Mouse (Mus musculus) embryonic facial prominence, embryonic 13.5 days (tissue): ENCODE results near the gene Trappc10. TPM values are rescaled to one million over a fixed set of nuclear protein-coding genes. Genes with fewer than 3 reads are reported as not detected.

Experiments
- ATAC-seq: fragments of 200-750 bp; cut with Nextera tagmentation; 2 replicates; pipeline ENCODE4 v1.8.0; 2017; ENCODE audit warnings: low read depth; ENCODE audit not compliant: insufficient number of reproducible peaks, insufficient read depth, low FRiP score, low TSS enrichment
- H3K27ac ChIP-seq: fragments of 300-500 bp; sonication (generic); 2 replicates; pipeline ENCODE4 v1.5.1; 2015; ENCODE audit warnings: moderate library complexity, mild to moderate bottlenecking, inconsistent platforms
- H3K27me3 ChIP-seq: fragments of 300-500 bp; sonication (generic); 2 replicates; pipeline ENCODE4 v1.6.1; 2015; ENCODE audit warnings: mild to moderate bottlenecking, inconsistent platforms
- H3K36me3 ChIP-seq: fragments of 300-500 bp; sonication (generic); 2 replicates; pipeline ENCODE4 v1.6.1; 2015; ENCODE audit warnings: mild to moderate bottlenecking, inconsistent platforms
- H3K4me1 ChIP-seq: fragments of 300-500 bp; sonication (generic); 2 replicates; pipeline ENCODE4 v1.6.1; 2015; ENCODE audit warnings: inconsistent platforms
- H3K4me2 ChIP-seq: fragments of 300-500 bp; sonication (generic); 2 replicates; pipeline ENCODE4 v1.6.1; 2015; ENCODE audit warnings: moderate library complexity, mild to moderate bottlenecking, inconsistent platforms
- H3K4me3 ChIP-seq: fragments of 300-500 bp; sonication (generic); 2 replicates; pipeline ENCODE4 v1.5.1; 2015; ENCODE audit warnings: mild to moderate bottlenecking, inconsistent platforms
- H3K9ac ChIP-seq: fragments of 300-500 bp; sonication (generic); 2 replicates; pipeline ENCODE4 v1.6.1; 2015; ENCODE audit warnings: mild to moderate bottlenecking, inconsistent platforms
- H3K9me3 ChIP-seq: fragments of 300-500 bp; sonication (generic); 2 replicates; pipeline ENCODE4 v1.6.1; 2016; ENCODE audit warnings: inconsistent platforms
- WGBS: fragments of 180-500 bp; shearing (Covaris S2); methylation state at CpG from one replicate; pipeline ENCODE4 v1.1.7; 2015; ENCODE audit warnings: mixed read lengths; 5-methylcytosine and 5-hydroxymethylcytosine counted together
- polyA plus RNA-seq: library from polyadenylated mRNA; unstranded; fragments of >200 nt; fragmentation: Nextera tagmentation; extraction: Ambion mirVana; gene quantifications from 2 replicates; pipeline ENCODE4 v1.2.1, GENCODE M21; 2015

Trappc10 gene
- polyA plus RNA-seq, 1 experiment from 2014 or later = 12.0 TPM

- Histone ChIP-seq H3K27ac (no peak overlapping the region), H3K9me3 (no peaks in the 10 kb centered on the region), H3K9ac (no peak overlapping the region), H3K4me3 (no peak overlapping the region), H3K4me2 (no peak overlapping the region), H3K27me3 (no peaks in the 10 kb centered on the region), H3K36me3 (peaks cover 71% of the 10 kb centered on the region), H3K4me1 (no peaks in the 10 kb centered on the region)
- 85% methylated on average over 9 of the region's 9 CpGs for WGBS
- no peak for ATAC-seq
These were observed 36.0 kb upstream of the Trappc10 start for GRCm38 (mm10) chr10:78280486-78280885.

GRCm38 (mm10) chr10:78279210-78279609, 34.8 kb upstream of the Trappc10 start:
- H3K27ac ChIP-seq = no peak overlapping the region
- H3K9ac ChIP-seq = no peak overlapping the region
- no peak overlapping the region for H3K4me3 ChIP-seq
- no peaks in the 10 kb centered on the region for H3K4me1 ChIP-seq
- ATAC-seq = 0 out of 2 replicates have a peak, but pooled peaks have one; percentile 49
- no peaks in the 10 kb centered on the region for H3K27me3 ChIP-seq
- no peak overlapping the region for H3K4me2 ChIP-seq
- no peaks in the 10 kb centered on the region for H3K9me3 ChIP-seq
- 50% methylated on average over 8 of the region's 8 CpGs for WGBS
- H3K36me3 ChIP-seq = peaks cover 74% of the 10 kb centered on the region

- Histone ChIP-seq H3K9me3 (no peaks in the 10 kb centered on the region), H3K36me3 (peaks cover 73% of the 10 kb centered on the region), H3K4me1 (no peaks in the 10 kb centered on the region), H3K27me3 (no peaks in the 10 kb centered on the region), H3K9ac (no peak overlapping the region), H3K4me2 (no peak overlapping the region), H3K4me3 (no peak overlapping the region), H3K27ac (no peak overlapping the region)
- ATAC-seq = no peak
- 76% methylated on average over 3 of the region's 3 CpGs for WGBS
These were observed 33.4 kb upstream of the Trappc10 start for GRCm38 (mm10) chr10:78277835-78278234.

GRCm38 (mm10) chr10:78276242-78276641, 31.8 kb upstream of the Trappc10 start:
- ATAC-seq = no peak
- H3K4me2 ChIP-seq = no peak overlapping the region
- H3K4me3 ChIP-seq = no peak overlapping the region
- H3K27me3 ChIP-seq = no peaks in the 10 kb centered on the region
- H3K9me3 ChIP-seq = no peaks in the 10 kb centered on the region
- H3K9ac ChIP-seq = no peak overlapping the region
- H3K27ac ChIP-seq = no peak overlapping the region
- peaks cover 73% of the 10 kb centered on the region for H3K36me3 ChIP-seq
- WGBS = 85% methylated on average over 4 of the region's 4 CpGs
- H3K4me1 ChIP-seq = no peaks in the 10 kb centered on the region

- peaks cover 59% of the 10 kb centered on the region for H3K36me3 ChIP-seq
- no peak for ATAC-seq
- H3K4me1 ChIP-seq = no peaks in the 10 kb centered on the region
- H3K4me2 ChIP-seq = no peak overlapping the region
- no peak overlapping the region for H3K4me3 ChIP-seq
- no peaks in the 10 kb centered on the region for H3K9me3 ChIP-seq
- WGBS = 38% methylated on average over 8 of the region's 9 CpGs
- no peak overlapping the region for H3K9ac ChIP-seq
- no peaks in the 10 kb centered on the region for H3K27me3 ChIP-seq
- no peak overlapping the region for H3K27ac ChIP-seq
These were observed 28.5 kb upstream of the Trappc10 start for GRCm38 (mm10) chr10:78272932-78273331.

GRCm38 (mm10) chr10:78265881-78266280, 21.4 kb upstream of the Trappc10 start:
- Histone ChIP-seq H3K9ac (no peak overlapping the region), H3K4me1 (no peaks in the 10 kb centered on the region), H3K27me3 (no peaks in the 10 kb centered on the region), H3K9me3 (no peaks in the 10 kb centered on the region), H3K4me3 (no peak overlapping the region), H3K36me3 (peaks cover 3% of the 10 kb centered on the region), H3K4me2 (no peak overlapping the region), H3K27ac (no peak overlapping the region)
- no peak for ATAC-seq
- WGBS = 61% methylated on average over 3 of the region's 3 CpGs

GRCm38 (mm10) chr10:78264735-78265134, 20.3 kb upstream of the Trappc10 start:
- no peak overlapping the region for H3K4me3 ChIP-seq
- WGBS = 83% methylated on average over 3 of the region's 3 CpGs
- no peaks in the 10 kb centered on the region for H3K36me3 ChIP-seq
- H3K4me1 ChIP-seq = peaks cover 11% of the 10 kb centered on the region
- H3K27ac ChIP-seq = no peak overlapping the region
- no peak overlapping the region for H3K4me2 ChIP-seq
- H3K9ac ChIP-seq = no peak overlapping the region
- no peak for ATAC-seq
- no peaks in the 10 kb centered on the region for H3K27me3 ChIP-seq
- no peaks in the 10 kb centered on the region for H3K9me3 ChIP-seq

- Histone ChIP-seq H3K9me3 (no peaks in the 10 kb centered on the region), H3K4me1 (peaks cover 13% of the 10 kb centered on the region), H3K9ac (peak overlapping the region; percentile 49; the same call in 1 of the 2 replicates), H3K27me3 (no peaks in the 10 kb centered on the region), H3K36me3 (no peaks in the 10 kb centered on the region), H3K4me3 (no peak overlapping the region), H3K4me2 (no peak overlapping the region), H3K27ac (no peak overlapping the region)
- WGBS = 63% methylated on average over 7 of the region's 7 CpGs
- no peak for ATAC-seq
These were observed 16.6 kb upstream of the Trappc10 start for GRCm38 (mm10) chr10:78260916-78261650.

- Histone ChIP-seq H3K4me2 (no peak overlapping the region), H3K36me3 (no peaks in the 10 kb centered on the region), H3K27ac (peak overlapping the region; percentile 19; the same call in 1 of the 2 replicates), H3K27me3 (no peaks in the 10 kb centered on the region), H3K4me1 (peaks cover 13% of the 10 kb centered on the region), H3K9me3 (no peaks in the 10 kb centered on the region), H3K9ac (peak overlapping the region; percentile 49; the same call in 1 of the 2 replicates), H3K4me3 (no peak overlapping the region)
- ATAC-seq = no peak
- WGBS = 25% methylated on average over 5 of the region's 5 CpGs
These were observed 15.9 kb upstream of the Trappc10 start for GRCm38 (mm10) chr10:78260322-78260721.

- Histone ChIP-seq H3K9me3 (no peaks in the 10 kb centered on the region), H3K9ac (no peak overlapping the region), H3K36me3 (no peaks in the 10 kb centered on the region), H3K4me2 (no peak overlapping the region), H3K4me1 (peaks cover 13% of the 10 kb centered on the region), H3K4me3 (no peak overlapping the region), H3K27ac (peak overlapping the region; percentile 19; the same call in 1 of the 2 replicates), H3K27me3 (no peaks in the 10 kb centered on the region)
- WGBS = 48% methylated on average over 6 of the region's 6 CpGs
- no peak for ATAC-seq
These were observed 15.3 kb upstream of the Trappc10 start for GRCm38 (mm10) chr10:78259702-78260101.

GRCm38 (mm10) chr10:78259230-78259629, 14.8 kb upstream of the Trappc10 start:
- no peaks in the 10 kb centered on the region for H3K36me3 ChIP-seq
- no peak overlapping the region for H3K27ac ChIP-seq
- no peaks in the 10 kb centered on the region for H3K27me3 ChIP-seq
- 66% methylated on average over 5 of the region's 5 CpGs for WGBS
- H3K4me3 ChIP-seq = no peak overlapping the region
- ATAC-seq = no peak
- H3K9ac ChIP-seq = no peak overlapping the region
- H3K4me1 ChIP-seq = peaks cover 13% of the 10 kb centered on the region
- no peaks in the 10 kb centered on the region for H3K9me3 ChIP-seq
- no peak overlapping the region for H3K4me2 ChIP-seq

- H3K4me2 ChIP-seq = no peak overlapping the region
- H3K27me3 ChIP-seq = no peaks in the 10 kb centered on the region
- 78% methylated on average over 6 of the region's 6 CpGs for WGBS
- H3K9ac ChIP-seq = no peak overlapping the region
- H3K4me3 ChIP-seq = no peak overlapping the region
- peaks cover 13% of the 10 kb centered on the region for H3K4me1 ChIP-seq
- no peaks in the 10 kb centered on the region for H3K9me3 ChIP-seq
- no peak for ATAC-seq
- H3K36me3 ChIP-seq = no peaks in the 10 kb centered on the region
- H3K27ac ChIP-seq = no peak overlapping the region
These were observed 13.8 kb upstream of the Trappc10 start for GRCm38 (mm10) chr10:78258142-78258675.
